Mouse (Mus musculus) E14TG2a.4 (cell line): ENCODE results near the gene Nos1.

Experiments used
- H3K27me3 ChIP-seq: 2 replicates; pipeline ENCODE4 v1.6.1; 2014; ENCODE audit warnings: low read length, control low read depth; ENCODE audit not compliant: insufficient read depth
- H3K36me3 ChIP-seq: 2 replicates; pipeline ENCODE4 v1.6.1; 2014; ENCODE audit warnings: low read length, control low read depth; ENCODE audit not compliant: insufficient read depth
- H3K4me1 ChIP-seq: replicated peaks from 2 replicates; pipeline ENCODE4 v1.6.1; 2014; ENCODE audit warnings: low read depth, low read length, control low read depth
- H3K4me3 ChIP-seq: replicated peaks from 2 replicates; pipeline ENCODE4 v1.5.1; 2014; ENCODE audit warnings: mild to moderate bottlenecking, low read length
- H3K9me3 ChIP-seq: 2 replicates; pipeline ENCODE4 v1.6.1; 2014; ENCODE audit warnings: low read length, control low read depth
- CTCF ChIP-seq: conservative IDR thresholded peaks from 2 replicates; pipeline ENCODE4 v1.5.1; 2014; ENCODE audit warnings: low read length
- NANOG ChIP-seq: IDR thresholded peaks from 2 replicates; pipeline ENCODE4 v1.6.1; 2014; ENCODE audit warnings: borderline replicate concordance, low read length, mixed read lengths
- POU5F1 ChIP-seq: IDR thresholded peaks from 2 replicates; pipeline ENCODE4 v1.6.1; 2014; ENCODE audit warnings: low read length, borderline replicate concordance

Nos1 gene

DNA sequence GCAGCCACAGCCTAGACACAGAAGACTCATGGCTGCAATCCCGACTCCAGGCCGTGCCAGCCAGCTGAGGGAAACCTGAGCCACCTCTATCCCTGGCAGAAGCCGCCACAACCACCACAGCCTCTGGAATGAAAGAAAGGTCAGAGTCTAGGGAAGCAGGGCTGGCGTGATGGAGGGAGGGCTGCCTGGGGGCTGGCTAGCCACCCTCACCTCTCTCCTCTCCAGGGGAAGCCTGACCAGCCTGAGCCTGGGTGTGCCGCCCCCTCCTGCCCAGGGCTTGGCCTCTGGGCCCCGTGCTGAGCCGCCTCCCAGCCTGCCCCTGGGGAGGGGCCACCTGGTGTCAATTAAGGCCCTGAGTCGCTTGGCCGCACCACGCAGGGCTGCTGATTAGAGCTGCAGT is at the start of gene Nos1:
Gene Nos1, plus strand, starts transcription at position 352 of the 400 bp plus-strand sequence.
- 0 out of 2 replicates have a peak, but pooled peaks cover 5% of the 10 kb centered on the region for H3K4me1 ChIP-seq
- H3K27me3 ChIP-seq, result peaks cover 10% of the 10 kb centered on the region; the same call in 1 of the 2 replicates
- no peak for TF ChIP-seq CTCF
- H3K9me3 ChIP-seq, result peaks cover 15% of the 10 kb centered on the region
- 0 out of 2 replicates have a peak within 1 kb of the TSS, but pooled peaks have one; percentile 10 for H3K4me3 ChIP-seq
- no peaks in the 10 kb centered on the region for H3K36me3 ChIP-seq

- no peaks in the 10 kb centered on the region for H3K9me3 ChIP-seq
Measured at GRCm38 (mm10) chr5:117731311-117731710, 49.5 kb upstream of the Nos1 start.

DNA sequence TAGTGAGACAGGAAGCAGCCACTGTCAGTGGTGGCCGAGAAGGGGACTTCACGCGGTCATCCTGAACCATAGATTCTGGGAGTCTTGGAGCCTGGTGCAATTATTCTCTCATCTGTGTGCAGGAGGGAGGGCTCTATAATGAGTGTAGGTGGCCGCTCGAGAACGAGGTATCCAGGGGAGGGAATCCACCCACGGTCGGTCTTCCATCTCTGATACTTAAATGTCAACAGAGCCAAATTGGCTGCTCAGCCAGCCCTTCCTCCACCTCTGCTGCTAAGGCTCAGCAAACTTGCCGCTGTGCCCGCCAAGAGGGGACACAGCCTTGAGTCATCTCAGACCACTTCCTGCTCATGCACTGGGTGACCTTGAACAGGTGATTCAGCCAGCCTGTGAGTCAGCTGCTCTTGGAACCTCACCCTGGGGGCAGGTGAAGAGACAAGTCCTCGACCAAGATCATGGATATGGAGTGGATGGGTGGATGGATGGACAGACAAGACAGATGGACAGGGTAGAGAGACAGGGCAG is 36.1 kb upstream of the Nos1 start:
- no peak for TF ChIP-seq NANOG
- TF ChIP-seq CTCF, result no peak
- TF ChIP-seq POU5F1, result no peak
- no peaks in the 10 kb centered on the region for H3K9me3 ChIP-seq
- H3K4me1 ChIP-seq, result peaks cover 13% of the 10 kb centered on the region
- no peak overlapping the region for H3K4me3 ChIP-seq
- no peaks in the 10 kb centered on the region for H3K27me3 ChIP-seq
- H3K36me3 ChIP-seq, result no peaks in the 10 kb centered on the region

More at GRCm38 (mm10) chr5:117731311-117731710, 49.5 kb upstream of the Nos1 start:
- no peaks in the 10 kb centered on the region for H3K36me3 ChIP-seq
- TF ChIP-seq NANOG (no peak), POU5F1 (no peak), CTCF (no peak)
- no peak overlapping the region for H3K4me3 ChIP-seq
- H3K27me3 ChIP-seq, result no peaks in the 10 kb centered on the region
- H3K4me1 ChIP-seq, result no peaks in the 10 kb centered on the region

DNA sequence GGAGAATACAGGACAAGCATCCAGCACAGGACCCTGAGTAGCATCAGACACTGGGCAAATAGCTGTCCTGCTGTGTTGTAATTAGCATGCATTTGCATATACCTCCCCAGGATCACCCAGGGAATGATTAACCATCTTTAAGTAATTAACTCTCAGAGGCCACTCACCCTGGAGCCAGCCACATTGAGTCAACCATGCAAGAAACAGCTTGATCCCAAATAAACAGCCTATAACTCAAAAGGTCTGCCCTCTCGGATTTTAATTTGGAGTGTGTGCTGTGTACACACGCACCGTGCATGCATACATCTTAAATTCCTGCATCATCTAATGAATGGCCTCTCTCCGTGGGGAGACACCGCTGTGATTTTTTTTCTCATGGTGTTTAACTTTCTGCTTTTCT is 31.5 kb upstream of the Nos1 start:
- Histone ChIP-seq H3K4me3 (no peak overlapping the region), H3K9me3 (no peaks in the 10 kb centered on the region), H3K4me1 (peaks cover 15% of the 10 kb centered on the region), H3K36me3 (no peaks in the 10 kb centered on the region), H3K27me3 (peaks cover 13% of the 10 kb centered on the region)
- TF ChIP-seq NANOG (no peak; the same call in 1 of the 2 replicates), POU5F1 (no peak), CTCF (no peak)

- Histone ChIP-seq H3K27me3 (no peaks in the 10 kb centered on the region), H3K9me3 (no peaks in the 10 kb centered on the region), H3K4me1 (peaks cover 8% of the 10 kb centered on the region), H3K4me3 (no peak overlapping the region), H3K36me3 (no peaks in the 10 kb centered on the region)
- TF ChIP-seq NANOG (no peak), POU5F1 (no peak), CTCF (no peak)
Measured at GRCm38 (mm10) chr5:117757696-117758482, 22.9 kb upstream of the Nos1 start.

DNA sequence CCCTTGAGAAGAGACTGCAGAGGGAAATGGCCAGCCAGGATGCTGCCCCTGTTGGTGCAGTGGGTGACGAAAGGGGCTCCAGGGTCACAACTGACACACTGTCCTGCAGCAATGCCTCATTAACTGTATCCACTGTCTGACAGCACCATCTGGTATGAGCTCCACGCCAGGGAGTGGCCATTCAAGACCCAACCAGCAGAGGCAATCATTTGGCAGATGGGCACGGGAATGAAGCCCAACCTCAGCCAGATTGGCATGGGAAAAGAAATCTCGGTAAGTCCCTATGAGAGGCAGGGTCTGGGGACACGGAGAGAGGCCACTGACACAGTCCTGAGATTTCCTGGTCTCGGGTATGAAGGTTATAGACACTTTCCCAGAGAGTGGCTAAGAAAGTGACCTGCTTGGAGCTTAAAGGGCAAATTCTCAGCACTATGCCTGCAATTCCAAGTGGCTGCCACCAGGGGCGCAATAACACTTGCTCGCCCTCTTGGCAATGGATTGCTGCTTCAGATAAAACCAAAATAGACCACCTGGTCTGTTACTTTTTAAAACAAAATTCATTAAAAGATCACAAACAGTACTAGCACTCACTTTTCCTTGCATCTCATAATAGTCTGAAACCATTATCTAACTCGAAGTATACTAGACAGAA is 19.5 kb upstream of the Nos1 start:
- no peaks in the 10 kb centered on the region for H3K9me3 ChIP-seq
- H3K4me3 ChIP-seq, result no peak overlapping the region
- no peaks in the 10 kb centered on the region for H3K27me3 ChIP-seq
- TF ChIP-seq CTCF (peak; percentile 82), POU5F1 (no peak)
- H3K4me1 ChIP-seq, result peaks cover 3% of the 10 kb centered on the region
- H3K36me3 ChIP-seq, result no peaks in the 10 kb centered on the region

DNA sequence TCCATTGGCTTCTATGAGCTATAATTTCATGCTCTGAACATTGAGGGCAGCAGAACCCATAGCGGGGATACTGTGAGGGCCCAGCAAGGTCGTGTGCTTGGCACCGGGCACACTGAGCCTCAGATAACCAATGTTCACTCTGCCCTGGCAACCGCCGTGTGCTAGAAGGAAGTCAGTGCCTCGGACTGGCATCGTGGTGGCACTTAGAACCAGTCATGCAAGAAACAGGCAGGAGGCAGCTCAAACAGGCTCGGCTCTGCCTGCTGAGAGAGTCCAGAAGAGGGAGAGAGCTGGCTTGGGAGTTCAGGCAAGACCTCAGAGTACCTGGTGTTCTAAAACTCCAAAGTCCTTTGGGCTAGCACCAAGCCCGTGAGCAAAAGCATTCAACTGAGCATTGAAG is 16.3 kb upstream of the Nos1 start:
- no peaks in the 10 kb centered on the region for H3K4me1 ChIP-seq
- TF ChIP-seq POU5F1 (no peak), CTCF (no peak), NANOG (no peak)
- no peaks in the 10 kb centered on the region for H3K36me3 ChIP-seq
- no peaks in the 10 kb centered on the region for H3K9me3 ChIP-seq
- H3K27me3 ChIP-seq, result no peaks in the 10 kb centered on the region
- H3K4me3 ChIP-seq, result no peak overlapping the region

GRCm38 (mm10) chr5:117779175-117779574 is 1.7 kb upstream of the Nos1 start:
- H3K4me3 ChIP-seq, result no peak overlapping the region
- H3K36me3 ChIP-seq, result no peaks in the 10 kb centered on the region
- H3K4me1 ChIP-seq, result 0 out of 2 replicates have a peak, but pooled peaks cover 5% of the 10 kb centered on the region
- H3K9me3 ChIP-seq, result peaks cover 7% of the 10 kb centered on the region
- TF ChIP-seq NANOG (no peak), CTCF (no peak), POU5F1 (no peak)
- H3K27me3 ChIP-seq, result peaks cover 10% of the 10 kb centered on the region; the same call in 1 of the 2 replicates
